Mouse (Mus musculus) limb, embryonic 11.5 days (tissue): Measurements from ENCODE around the gene Fbll1. TPM values are rescaled to one million over a fixed set of nuclear protein-coding genes. Genes with fewer than 3 reads are reported as not detected.
"Not testable (repeated sequence)": the region's sequence is repeated elsewhere in the genome, so short reads cannot be mapped to it uniquely, and the experiment has no call there.

ENCODE experiments used
- ATAC-seq: fragments of 200-750 bp; cut with Nextera tagmentation; 2 replicates; pipeline ENCODE4 v1.8.0; 2017; ENCODE audit warnings: low read depth; ENCODE audit not compliant: insufficient number of reproducible peaks, low FRiP score, low TSS enrichment
- DNase-seq: peaks from one replicate; pipeline ENCODE4 v3.0.0-alpha.2; 2015; ENCODE audit warnings: low spot score
- H3K27ac ChIP-seq: fragments of 300-500 bp; sonication (generic); replicated peaks from 2 replicates; pipeline ENCODE4 v1.5.1; 2014; ENCODE audit warnings: low read depth, mild to moderate bottlenecking, low read length
- H3K27me3 ChIP-seq: fragments of 300-500 bp; sonication (generic); 2 replicates; pipeline ENCODE4 v1.6.1; 2014; ENCODE audit warnings: mild to moderate bottlenecking, low read length, mixed read lengths; ENCODE audit not compliant: control insufficient read depth, insufficient read depth
- H3K36me3 ChIP-seq: fragments of 300-500 bp; sonication (generic); 2 replicates; pipeline ENCODE4 v1.6.1; 2014; ENCODE audit warnings: mild to moderate bottlenecking, low read length, moderate library complexity, mixed read lengths; ENCODE audit not compliant: control insufficient read depth, insufficient read depth
- H3K4me1 ChIP-seq: fragments of 300-500 bp; sonication (generic); 2 replicates; pipeline ENCODE4 v1.6.1; 2014; ENCODE audit warnings: low read length, mixed read lengths; ENCODE audit not compliant: control insufficient read depth, insufficient read depth
- H3K4me2 ChIP-seq: fragments of 300-500 bp; sonication (generic); 2 replicates; pipeline ENCODE4 v1.6.1; 2014; ENCODE audit warnings: low read depth, mild to moderate bottlenecking, moderate library complexity; ENCODE audit not compliant: severe bottlenecking
- H3K4me3 ChIP-seq: fragments of 300-500 bp; sonication (generic); 2 replicates; pipeline ENCODE4 v1.5.1; 2014; ENCODE audit warnings: low read depth, low read length
- H3K9ac ChIP-seq: fragments of 300-500 bp; sonication (generic); 2 replicates; pipeline ENCODE4 v1.6.1; 2014; ENCODE audit warnings: mild to moderate bottlenecking, low read length
- H3K9me3 ChIP-seq: fragments of 300-500 bp; sonication (generic); 2 replicates; pipeline ENCODE4 v1.6.1; 2016; ENCODE audit warnings: low read length; ENCODE audit not compliant: control insufficient read depth
- WGBS: fragments of 180-500 bp; shearing (Covaris S2); extraction: QIAGEN DNeasy Blood & Tissue Kit; methylation state at CpG from one replicate; pipeline ENCODE4 v1.1.7; 2014; 5-methylcytosine and 5-hydroxymethylcytosine counted together
- polyA plus RNA-seq: library from polyadenylated mRNA; unstranded; fragments of >200 nt; fragmentation: Nextera tagmentation; extraction: Ambion mirVana; gene quantifications from 2 replicates; pipeline ENCODE4 v1.2.1, GENCODE M21; 2014

Gene Fbll1
- polyA plus RNA-seq, 1 experiment from 2014 or later = not detected

DNA sequence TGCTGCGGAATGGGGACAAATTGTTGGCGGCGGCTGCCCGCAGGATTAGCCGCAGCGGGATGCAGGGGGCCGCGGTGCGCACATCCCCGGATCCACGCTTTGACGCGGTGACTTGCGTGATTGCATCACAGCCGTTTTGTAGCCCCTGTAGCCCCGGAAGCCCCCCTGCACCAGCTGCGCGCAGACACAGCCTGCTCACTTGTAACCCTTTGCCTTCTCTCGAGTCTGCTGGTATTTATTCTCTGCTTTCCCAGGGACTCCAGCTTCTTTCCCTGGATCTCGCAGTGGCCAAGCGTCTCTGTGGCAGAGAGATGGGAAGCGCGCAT, 226 bp downstream of the Fbll1 start:
- H3K27me3 ChIP-seq = peaks cover 33% of the 10 kb centered on the region
- 5% methylated on average over 23 of the region's 23 CpGs for WGBS
- peak overlapping the region; percentile 25 for H3K4me3 ChIP-seq
- peak; percentile 29 for DNase-seq
- H3K4me1 ChIP-seq = peaks cover 5% of the 10 kb centered on the region; the same call in 1 of the 2 replicates
- H3K9ac ChIP-seq = no peak overlapping the region
- peak overlapping the region; percentile 63 for H3K4me2 ChIP-seq
- H3K27ac ChIP-seq = no peak overlapping the region
- no peaks in the 10 kb centered on the region for H3K9me3 ChIP-seq
- no peaks in the 10 kb centered on the region for H3K36me3 ChIP-seq
- no peak for ATAC-seq

DNA sequence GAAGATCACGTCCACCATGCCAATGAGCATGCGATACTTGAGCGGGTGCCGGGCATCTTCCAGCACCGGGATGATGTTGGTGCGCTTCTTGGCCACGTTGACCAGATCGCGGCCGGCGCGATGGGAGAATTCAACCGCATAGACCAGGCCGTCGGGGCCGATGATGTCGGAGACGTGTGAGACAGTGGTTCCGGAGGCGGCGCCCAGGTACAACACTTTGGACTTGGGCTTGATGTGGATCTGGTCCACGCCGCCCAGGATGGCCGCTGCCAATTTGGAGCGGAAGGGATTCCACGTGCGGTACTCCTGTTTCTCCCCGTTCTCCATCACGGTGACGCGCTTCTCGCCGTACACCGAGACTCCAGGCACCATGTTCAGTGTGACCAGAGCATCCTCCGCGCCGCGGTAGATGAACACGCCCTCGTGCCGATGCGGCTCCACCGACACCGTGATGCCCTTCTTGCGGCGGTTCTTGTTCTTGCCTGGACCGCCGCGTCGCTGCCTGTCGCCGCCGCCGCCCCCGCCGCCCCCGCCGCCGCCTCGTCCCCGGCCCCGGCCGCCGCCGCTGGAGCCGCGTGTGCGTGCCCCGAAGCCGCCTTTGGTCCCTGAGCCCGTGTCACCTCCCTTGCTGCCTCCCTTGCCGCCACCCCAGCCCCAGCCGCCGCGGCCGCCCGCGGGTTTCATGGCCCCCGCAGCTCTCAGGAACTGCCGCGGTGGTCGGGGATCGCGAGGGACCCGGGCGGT, 761 bp downstream of the Fbll1 start:
- 5% methylated on average over 84 of the region's 86 CpGs for WGBS
- Histone ChIP-seq H3K9ac (no peak overlapping the region), H3K36me3 (no peaks in the 10 kb centered on the region), H3K4me3 (peak overlapping the region; percentile 25), H3K27me3 (peaks cover 33% of the 10 kb centered on the region), H3K4me2 (peak overlapping the region; percentile 63), H3K4me1 (peaks cover 5% of the 10 kb centered on the region; the same call in 1 of the 2 replicates), H3K27ac (no peak overlapping the region), H3K9me3 (no peaks in the 10 kb centered on the region)
- DNase-seq (peak; percentile 46), ATAC-seq (no peak)

DNA sequence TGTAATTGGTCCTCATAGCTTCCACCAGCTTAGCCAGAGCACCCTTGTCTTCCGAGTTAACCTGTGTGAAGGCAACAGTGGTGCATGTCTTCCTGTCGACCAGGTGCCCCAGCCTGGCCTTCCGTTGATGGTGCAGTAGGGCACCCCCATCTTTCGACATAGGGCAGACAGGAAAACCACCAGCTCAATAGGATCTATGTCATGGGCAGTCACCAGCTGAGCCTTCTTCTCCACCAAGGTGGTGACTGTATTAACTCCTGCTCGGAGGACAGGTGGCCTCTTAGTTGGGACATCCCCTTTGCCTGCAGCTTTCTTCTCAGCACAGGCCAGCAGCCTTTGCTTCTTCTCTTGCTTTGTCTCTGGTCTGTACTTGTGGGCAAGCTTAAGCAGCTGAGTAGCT, 5.9 kb downstream of the Fbll1 start:
- H3K9ac ChIP-seq, H3K4me2 ChIP-seq, DNase-seq, H3K36me3 ChIP-seq, H3K4me3 ChIP-seq, H3K9me3 ChIP-seq, ATAC-seq, H3K4me1 ChIP-seq, H3K27ac ChIP-seq: not testable (repeated sequence)
- H3K27me3 ChIP-seq = peaks cover 21% of the 10 kb centered on the region
- WGBS = 84% methylated on average over 5 of the region's 5 CpGs

DNA sequence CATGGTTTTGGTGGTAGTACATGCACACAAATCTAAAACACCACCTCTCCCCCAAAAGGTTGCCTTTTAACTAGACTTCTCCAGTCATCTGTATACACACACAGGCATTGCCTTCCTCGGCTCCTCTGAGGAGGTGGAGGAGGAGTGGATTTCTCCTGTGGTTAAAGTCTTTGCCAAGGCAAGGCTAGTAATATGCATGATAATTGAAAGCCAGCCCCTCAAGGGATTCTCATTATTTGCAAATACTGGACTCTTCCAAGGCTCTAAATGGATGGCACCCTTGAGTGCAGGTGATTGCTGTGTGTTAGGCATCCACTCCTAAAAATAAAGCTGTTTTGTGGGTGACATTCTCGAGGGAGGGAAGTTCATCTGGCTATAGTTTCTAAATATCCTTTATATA, 10.2 kb downstream of the Fbll1 start:
- Histone ChIP-seq H3K36me3 (peaks cover 15% of the 10 kb centered on the region), H3K9me3 (no peaks in the 10 kb centered on the region), H3K27ac (no peak overlapping the region), H3K9ac (no peak overlapping the region), H3K27me3 (no peaks in the 10 kb centered on the region), H3K4me1 (no peaks in the 10 kb centered on the region), H3K4me2 (no peak overlapping the region), H3K4me3 (no peak overlapping the region)
- ATAC-seq (no peak), DNase-seq (no peak)
- WGBS = 78% methylated on average over 2 of the region's 2 CpGs

DNA sequence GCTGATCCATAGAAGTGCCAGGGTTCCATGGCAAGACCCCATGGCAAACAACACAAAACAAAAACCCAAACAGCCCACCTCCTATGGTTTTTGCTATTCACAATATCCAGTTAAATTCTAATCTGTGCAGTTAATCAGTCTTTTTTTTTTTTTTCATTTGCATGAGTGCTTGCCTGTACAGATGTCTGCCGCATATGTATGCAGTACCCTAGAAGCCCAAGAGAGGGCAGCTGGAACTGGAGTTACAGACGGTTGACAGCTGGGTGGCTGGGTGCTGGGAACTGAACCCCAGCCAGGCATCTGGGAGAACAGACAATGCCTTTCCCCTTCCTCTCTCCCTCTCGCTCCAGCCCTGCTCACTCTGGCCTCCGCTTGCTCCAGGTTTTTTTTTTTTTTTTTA, 14.1 kb downstream of the Fbll1 start:
- Histone ChIP-seq H3K9me3 (no peaks in the 10 kb centered on the region), H3K9ac (no peak overlapping the region), H3K4me3 (no peak overlapping the region), H3K27ac (no peak overlapping the region), H3K27me3 (no peaks in the 10 kb centered on the region), H3K4me1 (no peaks in the 10 kb centered on the region), H3K4me2 (no peak overlapping the region), H3K36me3 (peaks cover 26% of the 10 kb centered on the region)
- 91% methylated on average over 4 of the region's 4 CpGs for WGBS
- ATAC-seq = no peak
- no peak for DNase-seq

DNA sequence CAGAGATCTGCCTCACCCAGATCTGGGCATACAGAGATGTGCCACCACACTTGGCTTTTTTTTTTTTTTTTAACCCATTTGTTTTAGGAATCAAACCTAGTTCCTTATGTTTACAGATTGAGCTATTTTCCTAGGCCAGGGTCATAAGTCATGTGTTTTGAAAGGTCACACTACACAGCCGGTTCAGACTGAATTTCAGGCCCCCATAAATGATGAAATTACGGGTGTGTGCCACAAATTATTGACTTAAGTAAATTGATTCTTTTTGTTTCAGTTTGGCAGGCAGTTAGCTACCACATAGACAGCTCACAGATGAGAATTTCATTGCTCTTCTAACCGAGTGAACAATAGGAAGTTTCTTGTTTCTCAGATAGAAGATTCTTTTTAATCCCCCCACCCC, 14.7 kb downstream of the Fbll1 start:
- H3K27me3 ChIP-seq = no peaks in the 10 kb centered on the region
- no peak overlapping the region for H3K27ac ChIP-seq
- no peaks in the 10 kb centered on the region for H3K4me1 ChIP-seq
- H3K9ac ChIP-seq = no peak overlapping the region
- H3K4me3 ChIP-seq = no peak overlapping the region
- no peak for DNase-seq
- WGBS = 95% methylated on average over 3 of the region's 3 CpGs
- H3K4me2 ChIP-seq = no peak overlapping the region
- H3K9me3 ChIP-seq = no peaks in the 10 kb centered on the region
- H3K36me3 ChIP-seq = peaks cover 28% of the 10 kb centered on the region
- ATAC-seq = no peak

DNA sequence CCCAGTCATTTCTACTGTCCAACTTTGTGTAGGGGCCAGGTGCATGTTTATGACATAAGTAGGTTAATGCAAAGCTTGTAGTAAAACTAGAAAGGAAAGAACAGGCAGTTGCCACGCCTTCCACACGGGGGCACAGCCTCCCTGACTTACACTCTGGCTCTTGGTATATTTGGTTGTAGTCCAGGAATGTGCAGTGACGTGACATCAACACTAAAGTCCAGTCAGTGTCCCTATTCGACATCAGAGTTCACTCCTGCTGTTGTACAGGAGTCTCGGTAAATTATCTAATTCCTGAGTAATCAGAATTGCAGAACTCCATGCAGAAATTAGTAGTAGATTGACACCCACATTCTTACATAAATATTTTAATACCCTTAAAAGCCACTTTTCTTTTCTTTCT, 15.6 kb downstream of the Fbll1 start:
- ATAC-seq (no peak), DNase-seq (no peak)
- Histone ChIP-seq H3K36me3 (peaks cover 30% of the 10 kb centered on the region), H3K4me3 (no peak overlapping the region), H3K27me3 (no peaks in the 10 kb centered on the region), H3K4me1 (no peaks in the 10 kb centered on the region), H3K27ac (no peak overlapping the region), H3K9me3 (no peaks in the 10 kb centered on the region), H3K9ac (no peak overlapping the region), H3K4me2 (no peak overlapping the region)
- 93% methylated on average over 5 of the region's 5 CpGs for WGBS

DNA sequence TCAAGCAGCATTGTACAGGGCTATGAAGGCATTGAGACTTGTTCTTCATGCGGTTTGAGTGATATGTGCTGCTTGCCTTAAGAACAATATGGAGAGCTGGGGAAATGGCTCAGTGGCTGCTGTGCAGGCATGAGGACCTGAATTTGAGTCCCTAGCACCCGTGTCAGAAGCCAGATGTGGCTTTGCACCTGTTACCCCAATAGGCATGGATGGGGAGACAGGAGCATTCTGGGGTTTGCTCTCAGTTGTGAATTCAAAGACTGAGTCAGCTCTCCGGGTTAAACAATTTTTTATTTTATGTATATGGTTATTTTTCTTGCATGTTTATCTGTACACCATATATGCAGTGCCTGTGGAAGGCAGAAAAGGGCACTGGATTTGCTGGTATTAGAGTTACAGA, 16.2 kb downstream of the Fbll1 start:
- no peak overlapping the region for H3K4me3 ChIP-seq
- ATAC-seq (no peak), DNase-seq (no peak)
- peaks cover 30% of the 10 kb centered on the region for H3K36me3 ChIP-seq
- WGBS = 95% methylated on average over 3 of the region's 3 CpGs
- no peak overlapping the region for H3K9ac ChIP-seq
- H3K9me3 ChIP-seq = no peaks in the 10 kb centered on the region
- H3K4me2 ChIP-seq = no peak overlapping the region
- no peaks in the 10 kb centered on the region for H3K27me3 ChIP-seq
- H3K27ac ChIP-seq = no peak overlapping the region
- no peaks in the 10 kb centered on the region for H3K4me1 ChIP-seq

DNA sequence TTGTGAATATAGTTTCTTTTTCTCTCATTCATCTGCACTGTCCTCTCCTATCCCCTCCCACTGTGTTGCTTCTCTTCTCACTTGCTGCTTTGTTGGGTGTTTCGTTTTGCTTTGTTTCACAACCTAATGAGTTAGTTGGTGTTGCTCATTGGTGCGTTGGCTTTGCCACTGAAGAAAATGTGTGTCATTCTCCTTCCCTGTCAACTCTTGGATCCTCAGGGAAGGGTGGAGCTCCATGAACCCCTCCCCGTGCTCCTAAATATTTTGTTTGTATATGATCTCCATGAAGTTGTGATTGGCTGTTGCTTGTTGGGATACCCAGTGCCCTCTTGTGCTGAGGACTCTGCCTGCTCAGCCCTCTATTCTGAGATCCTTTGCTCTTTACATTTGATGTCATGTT, 18.3 kb downstream of the Fbll1 start:
- ATAC-seq (no peak), DNase-seq (no peak)
- Histone ChIP-seq H3K27me3 (no peaks in the 10 kb centered on the region), H3K4me3 (no peak overlapping the region), H3K9ac (no peak overlapping the region), H3K36me3 (peaks cover 37% of the 10 kb centered on the region), H3K9me3 (no peaks in the 10 kb centered on the region), H3K4me1 (no peaks in the 10 kb centered on the region), H3K27ac (no peak overlapping the region), H3K4me2 (no peak overlapping the region)
- WGBS = 87% methylated on average over 3 of the region's 3 CpGs
